Mouse (Mus musculus): ENCODE data around the gene Myo18b.
A peak's percentile ranks its signal among the peaks of the same experiment; 100 is the strongest.

Gene Myo18b

GRCm38 (mm10) chr5:112895674-112896654, at the start of gene Myo18b:
Gene Myo18b, minus strand, starts transcription at chr5:112896362.
- no peak for DNase-seq (ENCODE audit: low read depth, low spot score)

GRCm38 (mm10) chr5:112945925-112946324, 49.8 kb upstream of the Myo18b start:
- DNase-seq (ENCODE audit: low read depth, low spot score) = no peak

GRCm38 (mm10) chr5:112942244-112942643, 46.1 kb upstream of the Myo18b start:
- no peak for DNase-seq (ENCODE audit: low read depth, low spot score)

- peak; percentile 11 for DNase-seq (ENCODE audit: low read depth, low spot score)
Observed at GRCm38 (mm10) chr5:112941001-112941400, 44.8 kb upstream of the Myo18b start.

- DNase-seq (ENCODE audit: low read depth, low spot score) = no peak
Observed at GRCm38 (mm10) chr5:112936632-112937031, 40.5 kb upstream of the Myo18b start.

- no peak for DNase-seq (ENCODE audit: low read depth, low spot score)
Observed at GRCm38 (mm10) chr5:112935436-112935835, 39.3 kb upstream of the Myo18b start.

DNA sequence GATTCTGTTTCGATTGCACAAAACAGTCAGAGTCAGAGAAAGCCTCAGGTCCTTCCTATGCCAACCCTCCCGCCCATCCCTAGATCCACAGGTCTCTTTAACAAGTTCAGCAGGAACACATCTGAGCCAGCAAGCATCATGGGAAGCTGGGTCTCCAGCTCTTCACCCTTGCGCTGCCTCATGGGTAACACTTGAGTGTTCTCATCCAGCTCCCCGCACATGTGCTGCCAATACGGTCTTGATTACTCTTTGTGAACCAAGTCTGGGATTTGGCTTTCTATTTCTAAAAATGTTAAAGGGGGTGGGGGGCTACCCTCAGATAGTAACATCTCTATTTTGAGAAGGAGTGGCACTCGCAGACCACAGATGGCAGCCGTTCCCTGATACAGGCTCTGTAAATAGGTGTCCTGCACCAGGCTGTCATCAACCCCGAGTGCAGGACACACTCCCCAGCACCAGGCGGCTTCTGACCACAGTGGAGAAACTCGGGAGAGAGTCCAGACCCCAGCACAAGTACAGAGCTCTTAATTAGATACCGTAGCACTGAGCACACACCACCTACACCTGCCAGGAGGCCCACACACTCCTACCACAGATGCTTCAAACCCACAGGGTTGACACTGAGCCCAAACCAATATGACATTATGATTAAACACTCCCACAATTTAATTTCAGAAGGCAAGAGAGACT, 36.9 kb upstream of the Myo18b start:
- no peak for DNase-seq (ENCODE audit: low read depth, low spot score)

DNA sequence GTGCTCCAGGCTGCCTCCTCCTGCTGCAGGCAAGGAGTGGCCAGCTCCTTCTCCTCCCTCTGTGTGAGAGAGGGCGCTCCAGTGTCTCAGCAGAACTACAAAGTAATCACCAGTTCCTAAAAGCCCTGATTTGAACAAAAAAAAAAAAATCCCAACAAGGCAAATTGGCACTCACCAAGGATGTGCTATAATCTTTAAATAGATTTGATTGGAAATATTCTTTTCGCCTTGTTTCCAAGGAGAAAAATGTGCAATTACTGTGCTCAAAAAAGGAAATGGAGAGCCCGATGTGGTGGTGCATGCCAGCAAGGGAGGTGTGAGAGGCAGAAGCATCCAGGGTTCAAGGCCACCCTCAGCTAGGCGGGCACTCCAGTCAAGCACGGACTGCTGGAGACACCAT, 35.7 kb upstream of the Myo18b start:
- no peak for DNase-seq (ENCODE audit: low read depth, low spot score)

DNA sequence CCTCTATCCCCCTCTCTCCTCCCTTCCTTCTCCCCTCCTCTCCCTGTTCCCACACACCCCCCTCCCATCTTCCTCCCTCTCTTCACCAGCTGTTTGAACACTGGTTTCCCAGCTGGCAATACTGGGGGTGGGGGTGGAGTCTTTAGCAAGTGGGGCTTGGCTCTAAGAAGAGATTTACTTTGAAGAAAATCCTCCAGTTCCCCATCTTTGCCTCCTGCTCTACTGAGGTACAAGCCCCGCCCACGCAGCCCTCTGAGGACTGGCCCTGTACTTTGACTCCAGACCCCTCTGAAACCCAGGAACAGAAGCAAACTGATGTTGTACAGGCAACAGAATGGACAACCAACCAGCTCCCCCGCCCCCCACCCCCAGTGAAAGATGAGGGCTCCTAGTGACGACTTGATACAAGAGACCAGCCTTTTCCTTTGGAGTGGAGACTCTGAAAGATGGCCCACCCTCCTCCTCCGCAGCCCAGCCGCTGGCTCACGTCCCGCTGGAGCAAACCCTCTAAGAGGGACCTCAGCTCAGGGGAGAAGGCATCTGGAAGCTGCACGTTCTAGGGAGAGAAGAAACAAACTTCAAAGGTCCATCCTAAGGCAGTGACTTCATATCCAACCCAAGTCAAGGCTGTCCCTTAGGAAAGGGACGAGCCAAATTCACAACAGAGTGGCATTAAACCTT, 32.2 kb upstream of the Myo18b start:
- no peak for DNase-seq (ENCODE audit: low read depth, low spot score)

DNA sequence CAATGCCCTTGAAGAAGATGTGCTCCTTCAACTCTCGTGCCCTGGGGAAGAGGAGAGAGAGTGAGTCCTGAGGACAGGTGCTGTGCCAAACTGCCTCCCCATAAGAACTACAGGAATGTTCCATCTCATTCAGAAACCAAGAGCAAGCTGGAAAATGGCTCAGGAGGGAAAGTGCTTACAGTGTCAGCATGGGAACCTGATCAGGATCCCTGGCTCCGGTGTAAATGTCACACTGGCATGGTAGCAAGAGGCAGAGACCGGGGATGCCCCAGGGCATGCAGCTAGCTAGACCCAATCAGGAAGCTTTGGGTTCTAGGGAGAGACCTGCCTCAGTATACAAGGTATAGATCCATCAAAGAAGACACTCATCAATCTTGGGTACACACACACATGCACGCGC, 29.3 kb upstream of the Myo18b start:
- no peak for DNase-seq (ENCODE audit: low read depth, low spot score)

- DNase-seq (ENCODE audit: low read depth, low spot score) = no peak
Observed at GRCm38 (mm10) chr5:112924806-112925205, 28.6 kb upstream of the Myo18b start.

DNA sequence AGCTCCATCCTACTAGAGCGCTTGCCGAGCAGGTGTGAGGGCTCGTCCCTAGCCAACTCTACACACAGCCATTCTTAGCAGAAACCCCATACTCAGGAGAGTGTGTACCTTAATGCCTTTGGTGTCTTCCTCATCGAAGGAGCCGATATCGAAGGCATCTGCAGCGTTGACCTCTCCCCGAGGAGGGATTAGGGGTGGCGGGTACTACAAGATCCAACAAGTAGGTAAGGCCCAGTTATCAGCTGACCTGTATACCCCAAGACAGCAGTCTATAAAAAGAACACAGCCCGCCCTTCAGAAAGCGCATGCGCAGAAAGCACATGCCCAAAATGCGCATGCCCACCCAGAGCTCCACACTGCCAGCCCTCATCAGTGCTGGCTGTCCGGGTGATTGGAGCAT, 27.7 kb upstream of the Myo18b start:
- DNase-seq (ENCODE audit: low read depth, low spot score) = no peak

DNA sequence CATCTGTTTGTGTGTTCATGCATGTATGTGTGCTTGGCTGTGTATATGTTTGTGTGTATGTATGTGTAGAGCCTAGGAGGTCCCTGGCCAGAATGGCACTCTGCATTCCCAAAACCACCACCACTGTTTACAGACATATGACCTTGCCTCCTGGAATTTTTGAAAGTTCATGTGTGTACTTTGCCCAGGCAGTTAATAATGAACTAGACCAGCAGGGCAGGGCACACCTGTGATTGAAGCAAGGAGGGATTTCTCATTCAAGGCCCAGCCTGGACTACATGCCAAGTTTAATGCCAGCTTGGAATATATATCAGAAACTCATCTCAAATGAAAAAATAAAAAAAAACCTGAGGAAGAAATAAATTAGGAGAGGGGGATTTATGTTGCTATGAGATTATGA, 25.8 kb upstream of the Myo18b start:
- no peak for DNase-seq (ENCODE audit: low read depth, low spot score)

DNA sequence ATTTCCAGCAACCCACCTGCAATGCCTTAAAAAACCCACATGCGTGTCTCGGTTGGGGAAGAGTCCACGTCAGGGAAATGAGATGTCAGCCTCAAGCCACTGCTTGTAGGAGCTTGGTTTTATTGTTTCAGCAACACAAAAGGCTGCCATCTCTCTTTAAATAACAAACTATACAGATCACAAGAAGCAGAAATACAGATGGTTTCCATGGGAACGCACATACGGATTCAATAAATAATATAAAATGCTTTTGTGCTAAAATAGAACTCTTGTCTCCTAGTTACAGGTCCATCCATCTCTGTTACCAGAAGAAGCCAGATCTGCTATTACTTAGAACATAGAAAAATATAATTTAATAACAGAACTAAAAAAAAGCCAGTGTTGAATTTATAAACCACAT, 14.2 kb upstream of the Myo18b start:
- no peak for DNase-seq (ENCODE audit: low read depth, low spot score)

GRCm38 (mm10) chr5:112908169-112908614, 12.0 kb upstream of the Myo18b start:
- no peak for DNase-seq (ENCODE audit: low read depth, low spot score)

GRCm38 (mm10) chr5:112907504-112907903, 11.3 kb upstream of the Myo18b start:
- DNase-seq (ENCODE audit: low read depth, low spot score) = no peak

DNA sequence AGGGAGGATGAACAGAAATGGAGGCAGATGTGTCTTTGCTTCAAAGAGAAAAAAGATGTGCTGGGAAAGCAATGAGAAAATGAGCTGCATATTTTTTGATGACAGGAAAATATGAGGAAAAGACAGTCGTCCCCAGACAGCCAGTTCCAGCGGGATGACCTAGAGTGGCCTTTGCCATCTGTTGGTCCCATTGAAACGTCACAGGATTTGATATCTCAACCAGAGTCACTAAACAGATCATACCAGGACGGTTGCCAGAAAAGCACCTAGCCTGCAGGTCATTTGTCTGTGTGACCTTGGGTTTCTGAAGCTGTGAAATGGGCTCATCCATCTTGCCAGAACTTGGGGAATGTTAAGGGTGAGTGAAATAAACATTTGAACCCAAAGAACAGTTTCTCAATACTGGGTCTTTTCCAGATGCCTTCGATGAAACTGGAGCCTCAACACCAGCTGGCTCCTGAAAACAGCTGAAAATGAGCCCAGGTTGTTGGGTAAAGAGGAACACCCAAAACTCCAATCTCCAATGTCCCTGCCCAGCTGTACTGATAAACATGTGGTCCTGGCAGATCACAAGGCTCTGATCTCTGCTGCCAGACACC, 2.6 kb downstream of the Myo18b start:
- DNase-seq (ENCODE audit: low read depth, low spot score) = no peak

DNA sequence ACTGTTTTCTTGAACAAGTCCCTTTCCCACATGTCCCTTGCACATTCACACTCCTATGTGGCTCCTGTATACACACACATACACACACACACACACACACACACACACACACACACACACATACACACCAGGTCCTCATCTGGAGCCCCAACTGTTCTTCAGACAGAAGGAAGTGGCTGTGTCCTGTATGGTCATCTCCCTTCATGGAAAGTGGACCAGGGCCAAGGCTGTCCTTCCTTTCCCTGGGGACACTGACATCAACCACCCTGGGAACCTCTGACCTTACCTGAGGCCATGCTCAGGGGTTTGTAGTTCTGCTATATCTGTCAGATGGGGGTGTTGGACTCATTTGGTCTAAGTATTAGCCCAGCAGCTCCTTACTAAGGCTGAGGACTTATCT, 3.8 kb downstream of the Myo18b start:
- no peak for DNase-seq (ENCODE audit: low read depth, low spot score)

- DNase-seq (ENCODE audit: low read depth, low spot score) = no peak
Observed at GRCm38 (mm10) chr5:112888651-112889050, 7.5 kb downstream of the Myo18b start.

GRCm38 (mm10) chr5:112886687-112887491, 9.3 kb downstream of the Myo18b start:
- DNase-seq (ENCODE audit: low read depth, low spot score) = no peak

Measured in ZHBTc4 (cell line).